Mouse (Mus musculus) left cerebral cortex, adult 8-10 months (tissue): ENCODE data around the gene Magea2. TPM values are rescaled to one million over a fixed set of nuclear protein-coding genes. Genes with fewer than 3 reads are reported as not detected.
"Not testable (repeated sequence)": the region's sequence is repeated elsewhere in the genome, so short reads cannot be mapped to it uniquely, and the experiment has no call there.

Experiments
- DNase-seq, 2 experiments: peaks; one replicate each; pipeline ENCODE4 v3.0.0; 2022; ENCODE audit warnings: low spot score in 2 of 2
- total RNA-seq, 4 experiments: library from RNA; stranded (reverse); gene quantifications; 2 replicates each; pipeline ENCODE4 v1.2.4; 2022

The Magea2 gene
- not detected for total RNA-seq

GRCm38 (mm10) chrX:155093566-155093965 is at the start of gene Magea2:
TSS of gene Magea2 (minus strand) at chrX:155093666.
- DNase-seq, result not testable (repeated sequence)

DNA sequence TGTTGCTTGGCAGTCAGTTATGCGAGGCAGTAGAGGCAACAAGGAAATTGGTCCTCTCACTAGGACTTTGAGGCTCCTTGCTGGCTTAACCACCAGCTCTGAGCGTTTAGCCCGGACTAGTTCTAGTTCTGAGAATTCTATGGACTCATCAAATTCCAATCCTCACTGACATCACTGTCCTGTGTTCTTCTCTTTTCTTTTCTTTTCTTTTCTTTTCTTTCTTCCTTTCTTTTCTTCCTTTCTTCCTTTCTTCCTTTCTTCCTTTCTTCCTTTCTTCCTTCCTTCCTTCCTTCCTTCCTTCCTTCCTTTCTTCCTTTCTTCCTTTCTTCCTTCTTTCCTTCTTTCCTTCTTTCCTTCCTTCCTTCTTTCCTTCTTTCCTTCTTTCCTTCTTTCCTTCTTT is 34.8 kb upstream of the Magea2 start, which contains the start of gene Cldn34b2:
Gene Cldn34b2, minus strand, starts transcription at position 101 of the 400 bp plus-strand sequence.
- DNase-seq, result not testable (repeated sequence)

DNA sequence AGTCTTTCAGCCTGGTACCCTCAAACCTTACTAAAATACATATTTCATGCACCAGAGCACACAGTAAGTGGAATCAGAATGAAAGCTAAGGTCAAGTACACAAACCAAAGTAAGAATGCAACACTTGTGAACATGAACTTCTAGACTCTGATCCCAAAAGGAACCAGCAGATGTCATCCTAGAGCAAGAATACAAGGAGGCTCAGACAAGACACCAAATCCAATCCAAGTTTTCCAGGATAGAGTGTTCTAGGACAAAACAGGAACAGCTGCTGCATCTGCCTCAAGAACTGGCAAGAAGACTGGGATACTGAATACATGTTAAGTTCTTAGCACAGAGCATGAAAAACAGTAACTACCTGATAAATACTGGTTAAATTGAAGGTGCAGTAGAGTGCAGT is 4.6 kb upstream of the Magea2 start:
- DNase-seq, result no peak

DNA sequence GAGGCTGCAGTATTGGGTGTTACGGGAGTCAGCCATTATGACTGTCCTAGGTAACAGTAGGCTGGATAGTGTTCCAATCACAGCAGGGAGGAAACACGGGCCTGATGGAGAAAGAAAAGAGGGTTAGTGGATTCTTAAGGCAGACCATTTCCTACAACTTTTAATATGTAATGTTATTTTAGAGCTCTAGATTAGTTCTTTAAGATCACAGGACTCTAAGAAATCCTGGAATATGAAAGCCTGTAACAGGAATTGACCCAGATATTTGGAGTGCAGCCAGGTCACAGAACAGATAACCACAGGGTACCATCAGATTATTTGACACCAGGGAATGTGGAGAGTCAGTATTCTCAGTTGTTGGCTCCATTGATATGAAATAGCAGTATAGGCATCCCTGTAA is 3.8 kb downstream of the Magea2 start, which contains the start of gene Magea1:
Gene Magea1, minus strand, starts transcription at position 101 of the 400 bp plus-strand sequence.
- not testable (repeated sequence) for DNase-seq

GRCm38 (mm10) chrX:155063045-155063444 is 30.4 kb downstream of the Magea2 start, which contains the start of gene Magea5:
TSS of gene Magea5 (minus strand) at chrX:155063145.
- DNase-seq, result not testable (repeated sequence)

DNA sequence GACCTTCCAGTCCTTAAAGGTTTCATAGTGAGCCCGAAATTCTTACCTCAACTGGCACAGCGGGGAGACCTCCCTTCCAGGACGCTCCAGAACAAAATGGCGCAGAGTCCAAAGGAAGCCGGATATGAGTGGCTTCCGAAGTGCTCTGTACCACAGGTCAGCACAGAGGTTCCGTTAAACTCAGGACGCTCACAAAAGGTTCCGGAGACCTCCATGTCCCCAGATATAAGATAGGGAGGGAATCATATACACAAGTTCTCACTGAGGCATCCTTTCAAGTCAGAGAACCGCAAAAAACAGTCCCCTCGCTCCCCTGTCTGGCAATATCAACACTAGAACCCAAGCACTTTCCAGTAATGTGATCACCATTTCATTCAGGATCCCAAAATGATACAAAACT is 97.7 kb downstream of the Magea2 start, which contains the start of gene Magea8:
Gene Magea8, minus strand, starts transcription at position 101 of the 400 bp plus-strand sequence.
- not testable (repeated sequence) for DNase-seq

Other genes with a start within 250 kb of the Magea2 start
- gene Cldn34b1, start 203.4 kb downstream of the Magea2 start, total RNA-seq, result not detected
- not detected for gene Magea6, start 157.7 kb downstream of the Magea2 start, total RNA-seq
- gene Magea3, start 144.2 kb downstream of the Magea2 start, total RNA-seq, result not detected
- gene Magea8, start 97.8 kb downstream of the Magea2 start, total RNA-seq, result not detected
- gene Magea5, start 30.5 kb downstream of the Magea2 start, total RNA-seq, result not detected
- gene Magea1, start 3.9 kb downstream of the Magea2 start, total RNA-seq, result not detected
- not detected for gene Cldn34b2, start 34.7 kb upstream of the Magea2 start, total RNA-seq
- 10 to 100 TPM; 61.6 to 76.5 (median 70.6) TPM for gene Sat1, start 122.8 kb upstream of the Magea2 start, total RNA-seq
- 10 to 100 TPM; 20.6 to 24.8 (median 22.9) TPM for gene Acot9, start 168.8 kb upstream of the Magea2 start, total RNA-seq
- 10 to 100 TPM; 22.2 to 33.0 (median 28.7) TPM for gene Prdx4, start 247.1 kb upstream of the Magea2 start, total RNA-seq